Mouse (Mus musculus) liver, adult 2 months (tissue): Measurements from ENCODE around the gene Stk26.

ENCODE experiments used
- CTCF ChIP-seq: fragments of 200-500 bp; IDR thresholded peaks from 2 replicates; pipeline ENCODE4 v1.5.1; 2011; ENCODE audit warnings: low read depth, low read length, control low read depth
- POLR2A ChIP-seq: fragments of 200-500 bp; IDR thresholded peaks from 2 replicates; pipeline ENCODE4 v1.6.1; 2011; ENCODE audit warnings: low read length, control low read depth; ENCODE audit not compliant: insufficient read depth; ENCODE audit errors: extremely low read depth

GRCm38 (mm10) chrX:50887999-50888398 lies 47.2 kb downstream of the Stk26 start:
- TF ChIP-seq POLR2A = no peak
- TF ChIP-seq CTCF = no peak
